Mouse (Mus musculus) embryonic fibroblast, embryonic 13.5 days (primary cell): ENCODE results near the gene Gm20388. TPM values are rescaled to one million over a fixed set of nuclear protein-coding genes. Genes with fewer than 3 reads are reported as not detected.

Experiments used
- H3K27ac ChIP-seq: 2 replicates; pipeline ENCODE4 v1.5.1; 2012; ENCODE audit warnings: low read length, control low read depth, inconsistent platforms; ENCODE audit not compliant: insufficient read depth
- H3K4me1 ChIP-seq: 2 replicates; pipeline ENCODE4 v1.6.1; 2011; ENCODE audit warnings: low read length; ENCODE audit not compliant: control insufficient read depth, insufficient read depth
- H3K4me3 ChIP-seq: 2 replicates; pipeline ENCODE4 v1.5.1; 2011; ENCODE audit warnings: mild to moderate bottlenecking, control low read depth, low read length; ENCODE audit not compliant: insufficient read depth
- CTCF ChIP-seq: IDR thresholded peaks from 2 replicates; pipeline ENCODE4 v1.5.1; 2011; ENCODE audit warnings: mild to moderate bottlenecking, control low read depth, low read length, moderate library complexity, borderline replicate concordance; ENCODE audit not compliant: insufficient read depth
- POLR2A ChIP-seq: IDR thresholded peaks from 2 replicates; pipeline ENCODE4 v1.6.1; 2011; ENCODE audit warnings: low read depth, mild to moderate bottlenecking, control low read depth, low read length, moderate library complexity
- polyA plus RNA-seq: library from polyadenylated mRNA; stranded (reverse); fragments of >200 nt; gene quantifications from 2 replicates; pipeline ENCODE4 v1.2.4, GENCODE M21; 2011; ENCODE audit warnings: low read depth; ENCODE audit not compliant: missing spikeins, insufficient read length

The Gm20388 gene
- polyA plus RNA-seq, 1 experiment, result 82.8 TPM

- TF ChIP-seq CTCF (no peak), POLR2A (no peak)
- H3K4me3 ChIP-seq, result no peak overlapping the region
- H3K27ac ChIP-seq, result no peak overlapping the region
- H3K4me1 ChIP-seq, result no peaks in the 10 kb centered on the region
These were observed 2204.2 kb downstream of the Gm20388 start for GRCm38 (mm10) chr8:122114890-122115289.

GRCm38 (mm10) chr8:122116716-122117357 is 2206.2 kb downstream of the Gm20388 start:
- Histone ChIP-seq H3K4me1 (no peaks in the 10 kb centered on the region), H3K4me3 (no peak overlapping the region), H3K27ac (peak overlapping the region; percentile 67)
- TF ChIP-seq POLR2A, result no peak
- no peak for TF ChIP-seq CTCF

- Histone ChIP-seq H3K4me3 (no peak overlapping the region), H3K27ac (peak overlapping the region; percentile 24), H3K4me1 (no peaks in the 10 kb centered on the region)
- TF ChIP-seq CTCF, result no peak
- no peak for TF ChIP-seq POLR2A
These were observed 2207.5 kb downstream of the Gm20388 start for GRCm38 (mm10) chr8:122118097-122118496.

- TF ChIP-seq CTCF, result no peak
- no peak for TF ChIP-seq POLR2A
- Histone ChIP-seq H3K27ac (no peak overlapping the region), H3K4me1 (no peaks in the 10 kb centered on the region), H3K4me3 (no peak overlapping the region)
These were observed 2207.9 kb downstream of the Gm20388 start for GRCm38 (mm10) chr8:122118536-122118935.

- Histone ChIP-seq H3K4me3 (no peak overlapping the region), H3K27ac (no peak overlapping the region), H3K4me1 (no peaks in the 10 kb centered on the region)
- TF ChIP-seq CTCF (0 out of 2 replicates have a peak, but pooled peaks have one; percentile 3), POLR2A (no peak)
These were observed 2213.7 kb downstream of the Gm20388 start for GRCm38 (mm10) chr8:122124326-122124725.

- TF ChIP-seq POLR2A (no peak), CTCF (no peak)
- no peak overlapping the region for H3K27ac ChIP-seq
These were observed 2216.0 kb downstream of the Gm20388 start for GRCm38 (mm10) chr8:122126659-122127058.

GRCm38 (mm10) chr8:122134121-122134529 is 2223.5 kb downstream of the Gm20388 start:
- TF ChIP-seq CTCF (no peak), POLR2A (no peak)
- Histone ChIP-seq H3K4me3 (no peak overlapping the region), H3K27ac (no peak overlapping the region), H3K4me1 (no peaks in the 10 kb centered on the region)

More at GRCm38 (mm10) chr8:122126659-122127058, 2216.0 kb downstream of the Gm20388 start:
- Histone ChIP-seq H3K4me3 (no peak overlapping the region), H3K4me1 (no peaks in the 10 kb centered on the region)

GRCm38 (mm10) chr8:122135494-122135893 is 2224.9 kb downstream of the Gm20388 start:
- Histone ChIP-seq H3K4me3 (no peak overlapping the region), H3K4me1 (no peaks in the 10 kb centered on the region; the same call in 1 of the 2 replicates), H3K27ac (no peak overlapping the region)
- TF ChIP-seq CTCF, result no peak
- no peak for TF ChIP-seq POLR2A

GRCm38 (mm10) chr8:122139784-122140183 is 2229.1 kb downstream of the Gm20388 start:
- Histone ChIP-seq H3K4me3 (no peak overlapping the region), H3K4me1 (peaks cover 4% of the 10 kb centered on the region), H3K27ac (no peak overlapping the region)
- TF ChIP-seq POLR2A (no peak), CTCF (peak; percentile 79)

- TF ChIP-seq CTCF (no peak), POLR2A (no peak)
- H3K27ac ChIP-seq, result no peak overlapping the region
- peaks cover 8% of the 10 kb centered on the region for H3K4me1 ChIP-seq
These were observed 2229.8 kb downstream of the Gm20388 start for GRCm38 (mm10) chr8:122140411-122140810.

GRCm38 (mm10) chr8:122142428-122142827 is 2231.8 kb downstream of the Gm20388 start:
- TF ChIP-seq POLR2A, result no peak
- no peak for TF ChIP-seq CTCF
- H3K4me1 ChIP-seq, result peaks cover 16% of the 10 kb centered on the region
- H3K27ac ChIP-seq, result no peak overlapping the region
- H3K4me3 ChIP-seq, result no peak overlapping the region

More at GRCm38 (mm10) chr8:122140411-122140810, 2229.8 kb downstream of the Gm20388 start:
- no peak overlapping the region for H3K4me3 ChIP-seq
